Mouse (Mus musculus) thymus, adult 2 months (tissue): ENCODE measurements around the gene Irf2. TPM values are rescaled to one million over a fixed set of nuclear protein-coding genes. Genes with fewer than 3 reads are reported as not detected.
A peak's percentile ranks its signal among the peaks of the same experiment; 100 is the strongest.

Experiments used
- DNase-seq: peaks from one replicate; pipeline ENCODE4 v3.0.0; 2021
- H3K27ac ChIP-seq: fragments of 200-500 bp; 2 replicates; pipeline ENCODE4 v1.5.1; 2012; ENCODE audit warnings: low read length, control low read depth; ENCODE audit not compliant: control insufficient read depth, insufficient read depth
- H3K27me3 ChIP-seq: fragments of 200-500 bp; 2 replicates; pipeline ENCODE4 v1.6.1; 2012; ENCODE audit warnings: mild to moderate bottlenecking, low read length, moderate library complexity, mixed read lengths; ENCODE audit not compliant: control insufficient read depth, insufficient read depth
- H3K36me3 ChIP-seq: fragments of 200-500 bp; 2 replicates; pipeline ENCODE4 v1.6.1; 2012; ENCODE audit warnings: mild to moderate bottlenecking, low read length, moderate library complexity; ENCODE audit not compliant: control insufficient read depth, insufficient read depth
- H3K4me1 ChIP-seq: fragments of 200-500 bp; replicated peaks from 2 replicates; pipeline ENCODE4 v1.6.1; 2012; ENCODE audit warnings: low read length; ENCODE audit not compliant: control insufficient read depth, insufficient read depth
- H3K4me3 ChIP-seq: fragments of 200-500 bp; 2 replicates; pipeline ENCODE4 v1.5.1; 2012; ENCODE audit warnings: mild to moderate bottlenecking, low read length, control low read depth, moderate library complexity; ENCODE audit not compliant: control insufficient read depth, insufficient read depth
- CTCF ChIP-seq: fragments of 200-500 bp; IDR thresholded peaks from 2 replicates; pipeline ENCODE4 v1.5.1; 2012; ENCODE audit warnings: mild to moderate bottlenecking, control low read depth, low read length, moderate library complexity, borderline replicate concordance; ENCODE audit not compliant: control insufficient read depth, poor library complexity, insufficient read depth; ENCODE audit errors: extremely low read depth
- POLR2A ChIP-seq: fragments of 200-500 bp; IDR thresholded peaks from 2 replicates; pipeline ENCODE4 v1.6.1; 2012; ENCODE audit warnings: mild to moderate bottlenecking, low read length, control low read depth, moderate library complexity; ENCODE audit not compliant: control insufficient read depth, poor library complexity, insufficient read depth; ENCODE audit errors: extremely low read depth
- WGBS: fragments of 180-500 bp; shearing (Covaris S2); methylation state at CpG from one replicate; pipeline ENCODE4 v1.1.7; 2018; 5-methylcytosine and 5-hydroxymethylcytosine counted together
- polyA plus RNA-seq: library from polyadenylated mRNA; depleted of rRNA; stranded (reverse); fragments of >200 nt; gene quantifications from 2 replicates; pipeline ENCODE4 v1.2.3, GENCODE M21; 2012

Irf2 gene
- polyA plus RNA-seq, 1 experiment: 29.8 TPM

DNA sequence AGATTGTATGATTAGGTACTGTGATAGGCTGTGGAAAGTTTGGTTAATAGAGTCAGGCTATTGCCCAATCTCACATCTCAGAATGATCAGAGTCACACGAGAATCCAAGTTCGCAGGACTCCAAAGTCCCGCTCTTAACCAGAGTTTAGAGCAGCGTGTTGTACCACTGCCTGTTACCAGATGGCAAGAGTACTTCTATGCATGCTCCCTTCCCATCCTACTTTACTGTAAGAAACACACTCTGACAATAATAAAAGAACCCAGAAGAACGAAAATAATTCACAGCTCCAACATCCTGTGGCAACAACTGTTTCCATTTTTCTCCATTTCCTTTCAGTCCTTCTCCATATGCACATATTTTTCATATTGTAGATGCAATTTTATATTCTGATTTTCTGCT, 41.4 kb upstream of the Irf2 start:
- WGBS: 92% methylated on average over 5 of the region's 5 CpGs
- no peaks in the 10 kb centered on the region for H3K27me3 ChIP-seq

DNA sequence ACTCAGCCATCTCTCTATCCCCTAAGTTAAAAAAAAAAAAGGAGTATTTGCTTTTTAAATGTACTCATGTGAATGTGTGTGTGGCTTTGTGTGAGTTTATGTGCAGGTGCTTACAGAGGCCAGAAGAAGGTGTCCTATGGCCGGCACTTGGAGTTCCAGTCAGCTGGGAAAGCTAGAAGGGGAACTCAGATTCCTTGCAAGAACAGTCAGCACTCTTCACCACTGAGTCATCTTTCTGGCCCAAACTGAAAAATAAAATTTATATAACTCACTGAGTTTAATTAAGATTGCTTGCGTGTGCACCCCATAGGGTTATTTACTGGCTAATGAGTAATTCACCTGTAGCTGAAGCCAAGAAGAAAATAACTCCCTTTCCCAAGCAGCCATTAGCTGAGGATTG, 34.4 kb upstream of the Irf2 start:
- Histone ChIP-seq H3K4me3 (no peak overlapping the region), H3K4me1 (peaks cover 2% of the 10 kb centered on the region; the same call in 1 of the 2 replicates), H3K27me3 (no peaks in the 10 kb centered on the region), H3K27ac (no peak overlapping the region), H3K36me3 (no peaks in the 10 kb centered on the region)
- no peak for DNase-seq
- 94% methylated on average over 2 of the region's 2 CpGs for WGBS
- TF ChIP-seq POLR2A (no peak), CTCF (no peak)

More for the DNA sequence above, 41.4 kb upstream of the Irf2 start:
- H3K4me1 ChIP-seq: peaks cover 2% of the 10 kb centered on the region; the same call in 1 of the 2 replicates
- TF ChIP-seq CTCF: no peak
- no peaks in the 10 kb centered on the region for H3K36me3 ChIP-seq
- H3K27ac ChIP-seq: no peak overlapping the region
- no peak overlapping the region for H3K4me3 ChIP-seq
- DNase-seq: no peak

DNA sequence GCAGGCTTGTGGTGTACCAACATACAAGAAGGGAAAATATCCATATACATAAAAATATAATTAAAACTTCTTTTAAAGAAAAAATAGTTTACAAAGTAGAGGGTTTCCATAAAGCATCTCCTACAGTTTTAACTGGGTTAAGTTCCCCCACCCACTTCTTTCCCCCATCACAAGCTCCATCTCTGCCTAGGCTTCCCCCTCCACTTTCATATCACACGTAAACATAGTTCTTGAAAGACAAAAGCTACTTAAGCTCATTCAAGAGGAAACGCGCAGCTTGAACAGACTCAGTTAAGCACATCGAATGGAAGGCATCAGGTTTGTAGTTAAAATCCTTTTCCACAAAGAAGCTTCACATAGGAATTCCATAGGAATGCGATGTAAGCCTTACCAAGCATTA, 32.8 kb upstream of the Irf2 start:
- no peaks in the 10 kb centered on the region for H3K4me1 ChIP-seq
- H3K27ac ChIP-seq: no peak overlapping the region
- H3K36me3 ChIP-seq: no peaks in the 10 kb centered on the region
- no peak overlapping the region for H3K4me3 ChIP-seq
- no peak for DNase-seq
- no peaks in the 10 kb centered on the region for H3K27me3 ChIP-seq
- 82% methylated on average over 5 of the region's 5 CpGs for WGBS
- no peak for TF ChIP-seq POLR2A
- no peak for TF ChIP-seq CTCF

- DNase-seq: no peak
- no peak overlapping the region for H3K4me3 ChIP-seq
- peaks cover 18% of the 10 kb centered on the region for H3K4me1 ChIP-seq
- no peak overlapping the region for H3K27ac ChIP-seq
- WGBS: 92% methylated on average over 4 of the region's 4 CpGs
- no peak for TF ChIP-seq CTCF
- TF ChIP-seq POLR2A: no peak
- no peaks in the 10 kb centered on the region for H3K36me3 ChIP-seq
- no peaks in the 10 kb centered on the region for H3K27me3 ChIP-seq
These were observed 30.2 kb upstream of the Irf2 start for GRCm38 (mm10) chr8:46709302-46709701.

- Histone ChIP-seq H3K4me1 (peaks cover 21% of the 10 kb centered on the region), H3K27ac (no peak overlapping the region), H3K36me3 (no peaks in the 10 kb centered on the region), H3K4me3 (no peak overlapping the region), H3K27me3 (no peaks in the 10 kb centered on the region)
- no peak for DNase-seq
- TF ChIP-seq POLR2A (no peak), CTCF (no peak)
- 92% methylated on average over 8 of the region's 8 CpGs for WGBS
These were observed 29.2 kb upstream of the Irf2 start for GRCm38 (mm10) chr8:46710289-46710688.

DNA sequence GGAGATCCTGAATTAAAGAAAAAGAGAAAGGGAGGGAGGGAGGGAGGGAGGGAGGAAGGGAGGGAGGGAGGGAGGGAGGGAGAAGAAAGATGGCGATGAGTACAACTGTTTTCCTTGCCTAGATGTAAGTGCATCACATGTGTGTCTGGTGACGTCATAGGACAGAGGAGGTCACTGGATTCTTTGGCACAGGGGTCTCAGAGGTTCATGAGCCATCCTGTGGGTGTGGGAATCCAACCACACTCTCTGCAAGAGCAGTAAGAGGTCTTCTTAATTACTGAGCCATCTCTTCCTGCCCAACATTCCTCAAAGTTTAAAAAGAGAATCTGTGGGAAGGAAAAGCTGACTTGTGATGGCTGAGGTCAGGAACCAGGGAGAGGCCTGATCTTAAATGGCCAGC, 28.0 kb upstream of the Irf2 start:
- no peaks in the 10 kb centered on the region for H3K36me3 ChIP-seq
- 97% methylated on average over 2 of the region's 2 CpGs for WGBS
- H3K4me3 ChIP-seq: no peak overlapping the region
- no peaks in the 10 kb centered on the region for H3K27me3 ChIP-seq
- no peak overlapping the region for H3K27ac ChIP-seq
- no peak for DNase-seq
- TF ChIP-seq POLR2A: no peak
- no peak for TF ChIP-seq CTCF
- peaks cover 21% of the 10 kb centered on the region for H3K4me1 ChIP-seq

GRCm38 (mm10) chr8:46713178-46713577, 26.4 kb upstream of the Irf2 start:
- H3K27me3 ChIP-seq: no peaks in the 10 kb centered on the region
- WGBS: 8% methylated on average over 11 of the region's 11 CpGs
- TF ChIP-seq CTCF (no peak), POLR2A (no peak)
- no peak overlapping the region for H3K4me3 ChIP-seq
- no peak overlapping the region for H3K27ac ChIP-seq
- peak; percentile 31 for DNase-seq
- no peaks in the 10 kb centered on the region for H3K36me3 ChIP-seq
- H3K4me1 ChIP-seq: peaks cover 24% of the 10 kb centered on the region
